Mouse (Mus musculus): Measurements from ENCODE around the gene Pcsk5. TPM values are rescaled to one million over a fixed set of nuclear protein-coding genes. Genes with fewer than 3 reads are reported as not detected.

Gene Pcsk5
- polyA plus RNA-seq, 1 experiment = 32.8 TPM

DNA sequence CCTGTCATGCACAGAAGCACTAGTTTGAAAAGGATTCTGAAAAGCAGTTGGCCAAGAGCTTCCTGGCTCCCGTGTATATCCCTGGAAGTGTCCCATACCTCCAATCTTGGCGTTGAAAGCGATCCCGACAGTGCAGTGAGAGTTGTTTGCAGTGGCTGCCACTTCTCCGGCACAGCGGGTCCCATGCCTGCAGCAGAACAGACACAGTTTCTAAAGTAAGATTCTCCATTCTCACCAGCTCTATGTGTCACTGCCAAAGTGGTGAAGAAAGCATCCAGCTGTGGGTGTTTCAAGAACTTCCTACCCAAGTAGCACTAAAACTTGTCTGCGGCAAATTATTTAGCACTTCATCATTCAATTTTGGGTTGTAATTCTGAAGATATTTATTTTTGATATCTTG lies 159.1 kb downstream of the Pcsk5 start:
- WGBS = 87% methylated on average over 7 of the region's 7 CpGs
- TF ChIP-seq POLR2A (IDR thresholded peaks at IDR 0.05; ENCODE audit: low read depth, low read length) (no peak), CTCF (IDR thresholded peaks at IDR 0.05; ENCODE audit: extremely low read depth, insufficient read length, insufficient replicate concordance, low read depth, low read length) (no peak)

GRCm38 (mm10) chr19:17662676-17663075 lies 174.8 kb downstream of the Pcsk5 start:
- peaks cover 23% of the 10 kb centered on the region for H3K36me3 ChIP-seq (ENCODE audit: control insufficient read depth, insufficient read depth, low read length)
- 95% methylated on average over 3 of the region's 3 CpGs for WGBS
- no peaks in the 10 kb centered on the region for H3K4me1 ChIP-seq (ENCODE audit: control insufficient read depth, insufficient read depth, insufficient read length, low read length)
- TF ChIP-seq CTCF (IDR thresholded peaks at IDR 0.05; ENCODE audit: extremely low read depth, insufficient read length, insufficient replicate concordance, low read depth, low read length) = no peak
- TF ChIP-seq POLR2A (IDR thresholded peaks at IDR 0.05; ENCODE audit: low read depth, low read length) = no peak
- H3K27me3 ChIP-seq (ENCODE audit: control insufficient read depth, insufficient read depth, low read length) = no peaks in the 10 kb centered on the region
- no peak overlapping the region for H3K27ac ChIP-seq (ENCODE audit: insufficient read depth, low read depth, low read length)
- no peak overlapping the region for H3K4me3 ChIP-seq (ENCODE audit: low read depth, low read length)

More for the DNA sequence above, 159.1 kb downstream of the Pcsk5 start:
- H3K4me1 ChIP-seq (ENCODE audit: control insufficient read depth, insufficient read depth, insufficient read length, low read length) = no peaks in the 10 kb centered on the region
- H3K4me3 ChIP-seq (ENCODE audit: low read depth, low read length) = no peak overlapping the region
- H3K27me3 ChIP-seq (ENCODE audit: control insufficient read depth, insufficient read depth, low read length) = no peaks in the 10 kb centered on the region
- H3K36me3 ChIP-seq (ENCODE audit: control insufficient read depth, insufficient read depth, low read length) = peaks cover 24% of the 10 kb centered on the region
- no peak overlapping the region for H3K27ac ChIP-seq (ENCODE audit: insufficient read depth, low read depth, low read length)

- WGBS = 91% methylated on average over 6 of the region's 6 CpGs
- no peak overlapping the region for H3K4me3 ChIP-seq (ENCODE audit: low read depth, low read length)
- TF ChIP-seq CTCF (IDR thresholded peaks at IDR 0.05; ENCODE audit: extremely low read depth, insufficient read length, insufficient replicate concordance, low read depth, low read length) (no peak), POLR2A (IDR thresholded peaks at IDR 0.05; ENCODE audit: low read depth, low read length) (no peak)
- no peaks in the 10 kb centered on the region for H3K4me1 ChIP-seq (ENCODE audit: control insufficient read depth, insufficient read depth, insufficient read length, low read length)
- peaks cover 19% of the 10 kb centered on the region for H3K36me3 ChIP-seq (ENCODE audit: control insufficient read depth, insufficient read depth, low read length)
- no peak overlapping the region for H3K27ac ChIP-seq (ENCODE audit: insufficient read depth, low read depth, low read length)
- H3K27me3 ChIP-seq (ENCODE audit: control insufficient read depth, insufficient read depth, low read length) = no peaks in the 10 kb centered on the region
Measured at GRCm38 (mm10) chr19:17662271-17662670, 175.2 kb downstream of the Pcsk5 start.

DNA sequence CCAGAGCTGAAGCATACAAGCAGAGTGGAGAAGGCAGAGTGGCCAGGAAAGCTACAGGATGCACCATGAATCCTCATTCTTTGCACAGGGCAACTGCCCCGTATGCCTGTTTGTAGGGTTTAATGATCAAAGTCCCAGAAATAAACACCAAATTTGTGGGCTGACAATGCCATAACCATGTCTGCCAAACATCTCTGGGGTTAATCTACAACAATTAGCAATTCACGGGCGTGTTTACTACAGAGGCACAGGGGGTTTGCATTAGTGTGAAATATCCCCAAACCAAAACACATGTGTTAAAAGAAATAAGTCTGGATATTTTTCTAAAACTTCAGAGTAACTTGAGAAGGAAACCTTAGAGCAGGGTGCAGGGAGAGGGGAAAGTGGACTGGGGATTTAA lies 178.1 kb downstream of the Pcsk5 start:
- H3K4me1 ChIP-seq (ENCODE audit: control insufficient read depth, insufficient read depth, insufficient read length, low read length) = no peaks in the 10 kb centered on the region
- peaks cover 15% of the 10 kb centered on the region for H3K36me3 ChIP-seq (ENCODE audit: control insufficient read depth, insufficient read depth, low read length)
- no peak overlapping the region for H3K27ac ChIP-seq (ENCODE audit: insufficient read depth, low read depth, low read length)
- WGBS = 74% methylated on average over 3 of the region's 3 CpGs
- no peak overlapping the region for H3K4me3 ChIP-seq (ENCODE audit: low read depth, low read length)
- H3K27me3 ChIP-seq (ENCODE audit: control insufficient read depth, insufficient read depth, low read length) = no peaks in the 10 kb centered on the region
- no peak for TF ChIP-seq CTCF (IDR thresholded peaks at IDR 0.05; ENCODE audit: extremely low read depth, insufficient read length, insufficient replicate concordance, low read depth, low read length)
- TF ChIP-seq POLR2A (IDR thresholded peaks at IDR 0.05; ENCODE audit: low read depth, low read length) = no peak

GRCm38 (mm10) chr19:17650831-17651502 lies 186.5 kb downstream of the Pcsk5 start:
- peaks cover 39% of the 10 kb centered on the region for H3K36me3 ChIP-seq (ENCODE audit: control insufficient read depth, insufficient read depth, low read length)

DNA sequence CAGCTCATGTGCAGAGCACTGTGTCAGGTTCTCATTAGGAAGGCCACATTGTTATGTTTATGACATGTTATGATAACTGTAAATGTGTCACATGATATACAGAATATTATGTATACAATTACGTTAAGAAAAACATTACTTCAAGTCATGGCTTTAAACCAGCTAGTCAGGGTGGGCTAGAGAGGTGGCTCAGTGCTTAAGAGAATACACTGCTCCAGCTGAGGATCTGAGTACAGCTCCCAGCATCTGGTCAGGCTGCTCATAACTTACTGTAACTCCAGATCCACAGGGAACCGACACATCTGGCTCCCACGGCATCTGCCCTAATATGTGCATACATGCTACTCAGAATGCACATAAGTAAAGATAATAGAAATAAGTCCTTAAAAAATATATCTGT lies 187.5 kb downstream of the Pcsk5 start:
- Histone ChIP-seq H3K36me3 (ENCODE audit: control insufficient read depth, insufficient read depth, low read length) (peaks cover 43% of the 10 kb centered on the region), H3K27me3 (ENCODE audit: control insufficient read depth, insufficient read depth, low read length) (no peaks in the 10 kb centered on the region), H3K4me1 (ENCODE audit: control insufficient read depth, insufficient read depth, insufficient read length, low read length) (no peaks in the 10 kb centered on the region), H3K27ac (ENCODE audit: insufficient read depth, low read depth, low read length) (no peak overlapping the region), H3K4me3 (ENCODE audit: low read depth, low read length) (no peak overlapping the region)
- 78% methylated on average over 3 of the region's 3 CpGs for WGBS
- TF ChIP-seq POLR2A (IDR thresholded peaks at IDR 0.05; ENCODE audit: low read depth, low read length) = no peak
- no peak for TF ChIP-seq CTCF (IDR thresholded peaks at IDR 0.05; ENCODE audit: extremely low read depth, insufficient read length, insufficient replicate concordance, low read depth, low read length)

More at GRCm38 (mm10) chr19:17650831-17651502, 186.5 kb downstream of the Pcsk5 start:
- Histone ChIP-seq H3K4me1 (ENCODE audit: control insufficient read depth, insufficient read depth, insufficient read length, low read length) (no peaks in the 10 kb centered on the region), H3K27ac (ENCODE audit: insufficient read depth, low read depth, low read length) (no peak overlapping the region), H3K27me3 (ENCODE audit: control insufficient read depth, insufficient read depth, low read length) (no peaks in the 10 kb centered on the region), H3K4me3 (ENCODE audit: low read depth, low read length) (no peak overlapping the region)
- WGBS = 71% methylated on average over 5 of the region's 5 CpGs
- TF ChIP-seq CTCF (IDR thresholded peaks at IDR 0.05; ENCODE audit: extremely low read depth, insufficient read length, insufficient replicate concordance, low read depth, low read length) = no peak
- TF ChIP-seq POLR2A (IDR thresholded peaks at IDR 0.05; ENCODE audit: low read depth, low read length) = no peak

- Histone ChIP-seq H3K27me3 (ENCODE audit: control insufficient read depth, insufficient read depth, low read length) (no peaks in the 10 kb centered on the region), H3K36me3 (ENCODE audit: control insufficient read depth, insufficient read depth, low read length) (peaks cover 45% of the 10 kb centered on the region), H3K27ac (ENCODE audit: insufficient read depth, low read depth, low read length) (no peak overlapping the region), H3K4me1 (ENCODE audit: control insufficient read depth, insufficient read depth, insufficient read length, low read length) (no peaks in the 10 kb centered on the region), H3K4me3 (ENCODE audit: low read depth, low read length) (no peak overlapping the region)
- TF ChIP-seq POLR2A (IDR thresholded peaks at IDR 0.05; ENCODE audit: low read depth, low read length) (no peak), CTCF (IDR thresholded peaks at IDR 0.05; ENCODE audit: extremely low read depth, insufficient read length, insufficient replicate concordance, low read depth, low read length) (no peak)
- 76% methylated on average over 3 of the region's 3 CpGs for WGBS
Measured at GRCm38 (mm10) chr19:17643128-17643797, 194.2 kb downstream of the Pcsk5 start.
